Mouse (Mus musculus): Measurements from ENCODE around the gene Tmem255b. TPM values are rescaled to one million over a fixed set of nuclear protein-coding genes. Genes with fewer than 3 reads are reported as not detected.

Tmem255b gene
- total RNA-seq (2021), result 1 to 10 TPM; 9.2 to 9.3 TPM

- no peak for DNase-seq
Observed at GRCm38 (mm10) chr8:13434889-13435288, at the start of gene Tmem255b. TSS of gene Tmem255b (plus strand) at chr8:13435189.

- no peak for DNase-seq
Observed at GRCm38 (mm10) chr8:13386366-13386765, 48.6 kb upstream of the Tmem255b start.

GRCm38 (mm10) chr8:13387728-13388127 is 47.3 kb upstream of the Tmem255b start:
- DNase-seq, result no peak

GRCm38 (mm10) chr8:13388744-13389143 is 46.2 kb upstream of the Tmem255b start:
- no peak for DNase-seq

- DNase-seq, result no peak
Observed at GRCm38 (mm10) chr8:13393869-13394268, 41.1 kb upstream of the Tmem255b start.

- no peak for DNase-seq
Observed at GRCm38 (mm10) chr8:13396725-13397124, 38.3 kb upstream of the Tmem255b start, which contains the start of gene Atp4b. TSS of gene Atp4b (minus strand) at chr8:13396825.

DNA sequence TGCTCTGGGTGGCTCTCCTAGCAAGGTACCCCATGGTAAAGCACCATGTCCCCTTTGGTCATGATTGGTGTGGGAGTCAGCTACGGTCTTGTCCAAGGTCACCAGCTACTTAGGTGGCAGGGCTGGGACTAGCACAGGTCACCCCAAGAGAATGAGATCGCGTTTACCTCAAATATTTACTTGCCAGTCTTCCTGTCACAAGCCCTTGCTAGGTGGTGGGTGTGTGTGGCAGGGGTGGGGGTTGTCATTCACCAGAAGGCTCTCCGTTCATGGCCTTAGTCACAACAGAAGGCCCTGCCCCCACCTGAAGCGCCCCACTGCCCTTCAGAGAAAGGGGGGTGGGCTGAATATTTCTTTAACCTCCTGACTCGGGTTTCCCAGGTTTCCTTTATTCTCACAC is 31.5 kb upstream of the Tmem255b start:
- no peak for DNase-seq

DNA sequence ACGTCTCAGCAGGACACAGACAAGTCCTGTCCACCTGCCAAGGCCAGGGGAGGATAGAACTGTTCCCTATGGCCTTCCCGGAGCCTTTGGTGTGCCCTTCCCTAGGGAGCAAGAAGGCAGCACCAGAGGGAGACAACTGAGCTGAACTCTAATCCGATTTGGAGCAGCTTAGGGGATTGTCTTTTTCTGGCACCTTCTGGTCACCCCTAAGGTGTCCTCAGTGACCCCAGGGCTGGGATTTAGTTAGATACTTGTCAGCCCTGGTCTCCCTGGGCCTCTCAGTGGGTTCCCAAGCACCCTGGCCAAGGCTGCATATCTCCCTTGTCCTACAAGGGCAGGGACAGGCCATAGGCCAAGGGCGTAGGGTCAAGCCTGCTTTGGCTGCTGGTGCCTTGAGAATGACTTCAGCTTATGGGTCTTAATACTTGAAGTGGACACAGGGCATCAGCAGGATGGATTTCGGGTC is 30.3 kb upstream of the Tmem255b start, which contains the start of gene Grk1:
TSS of gene Grk1 (plus strand) at position 416 of the 466 bp plus-strand sequence.
- DNase-seq, result no peak

DNA sequence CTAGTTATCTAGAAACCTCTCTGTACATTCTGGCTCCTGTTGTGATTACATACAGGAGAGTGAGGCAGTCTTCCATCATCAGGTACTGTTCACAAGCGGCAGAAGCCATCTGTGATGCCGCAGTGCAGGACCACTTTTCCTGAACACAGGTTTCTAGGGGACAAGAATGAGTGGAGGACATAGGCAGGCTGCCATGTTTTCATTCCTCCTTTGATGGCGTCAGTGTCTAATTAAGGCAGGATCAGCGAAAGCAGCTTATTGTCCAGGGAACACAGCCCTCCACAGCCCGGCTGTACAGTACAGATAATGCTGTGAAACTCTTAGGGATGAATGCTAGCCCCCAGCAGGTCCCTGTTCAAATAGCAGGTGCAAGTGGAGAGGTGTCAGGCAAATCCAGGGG is 29.0 kb upstream of the Tmem255b start:
- DNase-seq, result no peak

- DNase-seq, result peak; percentile 78
Observed at GRCm38 (mm10) chr8:13411597-13411996, 23.4 kb upstream of the Tmem255b start.

DNA sequence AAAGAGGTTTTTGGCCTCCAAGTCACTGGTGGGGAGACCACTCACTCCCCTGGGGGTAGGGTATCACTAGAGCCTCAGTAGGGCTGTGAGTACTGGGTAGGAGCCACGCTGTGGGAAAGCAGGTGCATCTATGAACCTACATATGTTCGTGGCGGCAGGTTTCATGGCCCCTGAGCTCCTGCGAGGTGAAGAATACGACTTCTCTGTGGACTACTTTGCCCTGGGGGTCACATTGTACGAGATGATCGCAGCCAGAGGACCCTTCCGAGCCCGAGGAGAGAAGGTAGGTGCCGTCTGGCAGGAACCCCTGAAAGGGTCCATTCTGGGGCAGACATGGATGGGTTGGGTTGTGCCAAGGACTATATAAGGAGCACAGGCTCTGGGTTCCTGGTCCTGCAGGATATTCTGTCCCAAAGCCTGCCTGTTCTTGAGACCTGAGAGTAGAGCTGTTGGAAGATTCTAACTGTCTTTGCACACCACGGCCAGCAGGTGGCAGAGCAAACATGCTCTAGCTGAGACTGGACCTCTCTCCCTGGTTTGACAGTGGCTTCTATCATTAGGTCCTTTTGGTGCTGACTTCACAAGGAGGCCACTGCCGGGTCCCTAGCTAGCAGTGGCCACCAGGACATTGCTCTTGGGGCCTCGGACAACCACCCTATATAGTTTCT is 22.0 kb upstream of the Tmem255b start:
- DNase-seq, result peak; percentile 73

DNA sequence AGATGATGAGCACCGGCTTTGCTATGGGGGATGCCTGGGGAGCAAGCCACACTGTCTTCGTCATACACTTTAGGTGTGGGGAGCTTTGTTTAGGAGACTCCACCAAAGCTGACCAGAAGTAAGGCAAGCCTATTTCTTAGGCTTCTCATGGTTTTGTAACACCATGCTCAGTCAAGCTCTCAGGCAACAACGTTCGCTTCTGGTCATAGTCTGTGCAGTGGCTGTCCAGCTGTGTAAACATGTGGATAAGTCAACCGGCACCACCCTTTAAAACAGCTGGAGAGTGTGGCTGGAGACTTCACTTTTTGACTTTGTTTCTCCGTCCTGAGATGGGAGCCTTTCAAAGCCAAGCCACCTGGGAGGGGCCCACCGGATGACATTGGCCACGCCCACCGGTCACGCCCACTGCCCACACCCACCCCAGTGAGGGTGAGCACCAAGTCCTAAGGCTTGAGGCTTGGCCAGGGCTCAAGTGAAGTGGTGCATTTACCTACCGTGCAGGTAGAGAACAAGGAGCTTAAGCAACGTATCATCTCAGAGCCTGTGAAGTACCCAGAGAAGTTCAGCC is 21.1 kb upstream of the Tmem255b start:
- peak; percentile 30 for DNase-seq

GRCm38 (mm10) chr8:13415879-13416278 is 19.1 kb upstream of the Tmem255b start:
- DNase-seq, result no peak

GRCm38 (mm10) chr8:13419111-13419639 is 15.8 kb upstream of the Tmem255b start:
- no peak for DNase-seq

DNA sequence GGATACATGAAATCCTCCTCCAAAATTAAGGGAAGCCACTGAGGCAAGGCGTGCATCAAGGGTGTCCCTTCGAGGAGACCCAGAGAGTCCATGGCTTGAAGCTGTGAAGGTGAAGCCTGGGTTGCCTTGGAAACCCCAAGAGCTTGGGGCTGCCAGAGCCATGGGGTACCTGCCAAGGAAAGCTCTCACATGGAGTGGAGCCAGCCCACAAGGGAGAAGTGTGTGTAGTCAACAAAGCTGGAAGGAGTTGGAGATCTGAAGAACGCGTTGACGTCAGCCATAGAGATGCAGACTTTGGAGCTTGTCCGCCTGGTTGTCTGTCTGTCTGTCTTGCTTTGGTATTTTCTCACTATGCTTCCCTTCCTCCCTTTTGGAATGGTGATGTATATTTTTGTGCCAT is 14.0 kb upstream of the Tmem255b start:
- no peak for DNase-seq

DNA sequence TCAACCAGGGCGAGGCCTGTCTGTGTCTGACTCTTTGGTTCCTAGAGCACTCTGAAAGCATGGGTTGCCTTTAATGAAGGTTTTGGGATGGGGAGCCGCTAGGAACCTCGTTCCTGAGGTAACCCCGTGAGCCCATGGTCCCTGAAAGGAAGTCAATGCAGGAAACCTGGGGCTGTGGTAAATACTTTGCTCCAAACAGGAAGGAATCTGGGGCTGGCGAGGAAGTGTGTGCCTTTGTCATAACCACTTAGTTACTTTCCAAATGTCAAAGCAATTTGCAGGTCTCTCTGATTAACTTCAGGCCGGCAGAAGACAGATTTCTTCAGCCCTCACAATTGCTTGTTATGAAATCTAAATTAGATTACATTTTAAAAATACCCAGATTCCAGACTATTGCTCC is 7.6 kb upstream of the Tmem255b start:
- DNase-seq, result peak; percentile 21

DNA sequence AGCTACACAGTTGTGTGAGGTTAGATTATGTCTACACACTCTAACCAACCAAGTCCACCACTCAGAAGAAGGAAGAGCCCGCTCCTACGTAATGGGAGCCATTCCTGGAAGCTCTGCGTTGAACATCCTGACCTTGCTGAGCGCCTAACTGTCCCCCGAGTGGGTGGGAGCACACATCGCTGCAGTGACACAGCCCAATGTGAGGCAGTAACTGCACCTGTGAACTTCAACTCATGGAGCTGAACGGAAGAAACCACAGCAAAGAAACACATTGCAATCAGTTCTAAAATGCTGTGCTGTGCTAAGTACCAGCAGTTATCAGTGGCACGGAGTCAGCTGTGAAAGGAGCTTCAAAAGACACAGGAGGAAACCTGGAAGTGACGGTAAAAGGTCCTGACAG is 6.8 kb upstream of the Tmem255b start:
- no peak for DNase-seq

DNA sequence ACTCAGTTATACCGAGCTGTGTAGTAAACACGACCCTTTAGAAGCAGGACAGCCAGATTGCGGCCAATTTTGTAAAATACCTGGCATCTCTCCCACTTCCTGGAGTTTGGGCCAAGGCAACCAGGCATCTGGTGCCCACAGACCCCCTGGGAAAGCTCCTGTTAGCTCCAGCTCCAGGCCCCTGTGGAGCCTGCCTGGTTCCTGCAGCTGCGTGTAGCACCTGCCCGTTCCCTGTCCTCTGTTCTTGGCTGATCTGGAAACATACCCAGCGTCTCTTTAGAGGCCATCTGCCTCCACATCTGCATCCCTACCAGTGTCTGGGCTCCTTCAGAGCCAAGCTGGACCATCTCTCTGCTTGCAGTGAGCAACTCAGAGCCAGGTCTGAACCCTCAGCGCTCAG is 4.6 kb upstream of the Tmem255b start:
- no peak for DNase-seq

DNA sequence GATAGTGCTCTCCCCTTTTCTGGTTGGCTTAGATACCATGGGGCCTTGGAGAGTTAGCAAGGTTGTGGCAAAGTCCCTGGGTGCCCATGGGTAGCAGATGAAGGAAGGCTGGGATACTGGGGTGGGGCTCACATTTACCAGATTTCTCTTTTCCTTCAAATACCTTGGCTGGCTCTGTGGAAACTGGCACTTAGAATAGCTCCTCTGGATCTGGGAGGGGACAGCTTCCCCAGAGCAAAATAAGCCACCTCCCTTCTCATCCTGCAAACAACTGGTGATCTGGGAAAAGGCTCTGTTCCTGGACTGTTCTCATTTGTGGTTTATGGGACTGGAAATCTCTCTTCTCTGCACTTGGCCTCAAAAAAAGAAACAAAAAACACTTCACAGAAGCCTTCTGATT is 4.1 kb upstream of the Tmem255b start:
- DNase-seq, result no peak

DNA sequence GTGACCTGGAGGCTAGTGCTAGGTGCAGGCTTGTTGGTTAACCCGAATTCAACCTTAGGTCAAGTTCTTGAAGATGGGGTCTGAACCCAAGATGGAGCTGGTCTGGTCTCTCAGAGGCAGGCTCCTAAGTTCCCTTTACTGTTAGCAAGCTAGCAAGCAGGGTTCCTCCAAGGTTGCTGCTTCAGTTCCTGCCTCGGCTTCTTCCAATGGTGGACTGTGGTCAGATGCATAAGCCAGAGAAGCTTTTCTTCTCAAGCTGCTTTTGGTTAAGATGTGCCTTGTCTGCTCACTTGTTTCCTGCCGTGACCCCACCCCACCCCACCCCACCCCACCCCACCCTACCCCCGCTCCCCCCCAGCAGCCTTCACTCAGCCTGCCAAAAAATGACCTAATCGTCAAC is 1.9 kb upstream of the Tmem255b start:
- no peak for DNase-seq

DNA sequence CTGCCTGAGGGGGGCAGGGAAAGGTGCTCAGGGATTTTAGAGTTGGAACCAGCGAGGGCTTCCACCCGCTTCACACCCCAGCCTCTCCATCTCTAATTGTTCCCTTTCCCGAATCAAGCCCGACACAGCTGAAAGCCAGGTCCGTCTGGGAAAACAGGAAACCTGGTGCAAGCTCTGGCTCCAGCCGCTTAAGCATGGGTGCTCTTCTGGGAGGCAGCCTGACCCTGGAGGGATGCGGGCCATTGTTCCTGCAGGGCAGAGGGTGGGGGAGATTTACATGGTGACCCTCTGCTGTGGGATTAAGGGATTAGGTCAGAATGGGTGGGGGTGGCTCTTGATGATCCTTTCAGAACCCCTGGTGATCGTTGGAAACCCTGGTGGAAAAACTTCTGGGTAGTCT is 1.1 kb downstream of the Tmem255b start:
- DNase-seq, result peak; percentile 36

DNA sequence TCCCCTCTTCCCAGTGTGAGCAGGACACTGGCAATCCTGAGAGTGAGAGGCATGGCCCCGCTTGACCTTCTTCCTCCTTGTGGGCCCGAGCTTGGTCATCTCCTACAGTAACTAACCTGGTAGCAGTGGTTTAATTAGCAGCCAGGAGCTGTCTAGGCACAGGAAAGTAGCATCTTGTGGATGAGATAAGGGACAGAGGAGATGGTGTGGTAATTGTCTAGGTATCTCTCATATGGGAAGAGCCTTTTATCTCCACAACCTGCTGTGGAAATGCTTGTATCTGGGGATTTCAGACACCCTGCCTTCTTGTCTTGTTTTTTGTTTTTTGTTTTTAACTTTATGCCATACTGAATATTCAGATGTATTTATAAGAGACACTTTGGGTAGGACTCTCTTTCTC is 2.5 kb downstream of the Tmem255b start:
- no peak for DNase-seq

GRCm38 (mm10) chr8:13442152-13442551 is 7.2 kb downstream of the Tmem255b start:
- DNase-seq, result no peak

DNA sequence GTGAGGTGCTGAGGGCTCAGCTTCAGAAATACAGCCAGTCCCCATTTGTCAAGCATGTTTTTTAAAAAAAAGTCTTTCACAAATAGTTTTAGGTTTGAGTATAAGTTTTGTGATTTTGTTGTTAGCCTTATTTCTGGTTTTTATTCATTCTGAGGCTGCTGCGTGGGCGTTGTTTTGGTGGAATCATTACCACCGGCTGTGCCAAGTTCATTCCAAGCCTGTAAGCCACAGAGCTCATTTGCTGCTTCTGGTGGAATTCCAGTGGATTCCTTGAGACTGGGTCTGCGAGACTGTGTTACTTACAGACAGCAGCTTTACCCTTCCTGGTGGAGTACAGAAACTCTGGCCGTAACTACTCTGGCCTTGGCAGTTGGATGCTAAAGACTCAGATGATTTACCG is 11.5 kb downstream of the Tmem255b start:
- no peak for DNase-seq

All from heart, postnatal 4 days (tissue).